Mouse (Mus musculus) 3134 (cell line): ENCODE measurements around the gene Txndc8.

Source experiments
- DNase-seq: peaks from one replicate; pipeline ENCODE4 v3.0.0-alpha.2; 2011; ENCODE audit warnings: low spot score; ENCODE audit not compliant: insufficient read length; ENCODE audit errors: extremely low read depth

Txndc8 gene

GRCm38 (mm10) chr4:58009024-58009423 is at the start of gene Txndc8:
Gene Txndc8, minus strand, starts transcription at chr4:58009124.
- no peak for DNase-seq

- no peak for DNase-seq
Observed at GRCm38 (mm10) chr4:58055653-58056052, 46.7 kb upstream of the Txndc8 start.

- no peak for DNase-seq
Observed at GRCm38 (mm10) chr4:58054441-58054840, 45.5 kb upstream of the Txndc8 start.

- no peak for DNase-seq
Observed at GRCm38 (mm10) chr4:58050746-58051145, 41.8 kb upstream of the Txndc8 start.

- no peak for DNase-seq
Observed at GRCm38 (mm10) chr4:58050276-58050675, 41.4 kb upstream of the Txndc8 start.

GRCm38 (mm10) chr4:58044833-58045232 is 35.9 kb upstream of the Txndc8 start:
- DNase-seq: no peak

GRCm38 (mm10) chr4:58044356-58044755 is 35.4 kb upstream of the Txndc8 start:
- DNase-seq: no peak

GRCm38 (mm10) chr4:58040093-58040492 is 31.2 kb upstream of the Txndc8 start:
- DNase-seq: no peak

- no peak for DNase-seq
Observed at GRCm38 (mm10) chr4:58037096-58037705, 28.3 kb upstream of the Txndc8 start.

GRCm38 (mm10) chr4:58034663-58035062 is 25.7 kb upstream of the Txndc8 start:
- no peak for DNase-seq

- peak; percentile 58 for DNase-seq
Observed at GRCm38 (mm10) chr4:58032714-58033113, 23.8 kb upstream of the Txndc8 start.

GRCm38 (mm10) chr4:58003501-58003900 is 5.4 kb downstream of the Txndc8 start:
- DNase-seq: no peak

- DNase-seq: no peak
Observed at GRCm38 (mm10) chr4:57991425-57991824, 17.5 kb downstream of the Txndc8 start.

- DNase-seq: no peak
Observed at GRCm38 (mm10) chr4:57974400-57975117, 34.4 kb downstream of the Txndc8 start.

GRCm38 (mm10) chr4:57973592-57974268 is 35.2 kb downstream of the Txndc8 start:
- DNase-seq: no peak

- no peak for DNase-seq
Observed at GRCm38 (mm10) chr4:57970285-57970684, 38.6 kb downstream of the Txndc8 start.

- no peak for DNase-seq
Observed at GRCm38 (mm10) chr4:57967195-57967594, 41.7 kb downstream of the Txndc8 start.

GRCm38 (mm10) chr4:57965516-57965915 is 43.4 kb downstream of the Txndc8 start:
- no peak for DNase-seq

GRCm38 (mm10) chr4:57964143-57964542 is 44.8 kb downstream of the Txndc8 start:
- DNase-seq: no peak

- DNase-seq: no peak
Observed at GRCm38 (mm10) chr4:57959056-57959455, 49.9 kb downstream of the Txndc8 start.

- DNase-seq: no peak
Observed at GRCm38 (mm10) chr4:57958098-57958497, 50.8 kb downstream of the Txndc8 start.
